Mouse (Mus musculus) MEL (cell line): ENCODE measurements around the gene Uqcr11.

ENCODE experiments used
- CTCF ChIP-seq, 3 experiments: IDR thresholded peaks in 2 of 3; conservative IDR thresholded peaks in 1 of 3; 2 replicates each; pipeline ENCODE4 v1.5.1; 2011 to 2012; ENCODE audit warnings: low read length in 3 of 3, low read depth in 2 of 3, mild to moderate bottlenecking in 2 of 3, improper control_type of control experiment in 1 of 3, inconsistent platforms in 1 of 3, mixed read lengths in 1 of 3, moderate library complexity in 1 of 3; ENCODE audit not compliant: control insufficient read depth in 1 of 3, insufficient read depth in 1 of 3, poor library complexity in 1 of 3, severe bottlenecking in 1 of 3
- E2F4 ChIP-seq: IDR thresholded peaks from 2 replicates; pipeline ENCODE4 v1.6.1; 2011; ENCODE audit warnings: low read depth, low read length, improper control_type of control experiment, borderline replicate concordance
- GATA1 ChIP-seq: IDR thresholded peaks from 2 replicates; pipeline ENCODE4 v1.6.1; 2011; ENCODE audit warnings: low read depth, low read length, improper control_type of control experiment
- JUND ChIP-seq: IDR thresholded peaks from 2 replicates; pipeline ENCODE4 v1.6.1; 2011; ENCODE audit warnings: low read depth, mild to moderate bottlenecking, improper control_type of control experiment, low read length
- MAZ ChIP-seq: IDR thresholded peaks from 2 replicates; pipeline ENCODE4 v1.6.1; 2012; ENCODE audit warnings: low read depth, mild to moderate bottlenecking, inconsistent platforms, low read length, improper control_type of control experiment
- MYC ChIP-seq: IDR thresholded peaks from 2 replicates; pipeline ENCODE4 v1.6.1; 2011; ENCODE audit warnings: low read depth, mild to moderate bottlenecking, low read length, improper control_type of control experiment, moderate library complexity
- NRF1 ChIP-seq: IDR thresholded peaks from 2 replicates; pipeline ENCODE4 v1.6.1; 2014; ENCODE audit warnings: low read depth, mild to moderate bottlenecking, inconsistent platforms, low read length, improper control_type of control experiment, moderate library complexity; ENCODE audit not compliant: poor library complexity, insufficient read depth, severe bottlenecking
- POLR2A ChIP-seq, 2 experiments: IDR thresholded peaks; 2 replicates each; pipeline ENCODE4 v1.6.1; 2011 to 2012; ENCODE audit warnings: low read length in 2 of 2, mild to moderate bottlenecking in 2 of 2, control low read depth in 1 of 2, improper control_type of control experiment in 1 of 2, low read depth in 1 of 2, moderate library complexity in 1 of 2; ENCODE audit not compliant: control insufficient read depth in 1 of 2, insufficient read depth in 1 of 2, poor library complexity in 1 of 2
- RAD21 ChIP-seq: IDR thresholded peaks from 2 replicates; pipeline ENCODE4 v1.6.1; 2011; ENCODE audit warnings: mild to moderate bottlenecking, low read depth, low read length, improper control_type of control experiment
- ZMIZ1 ChIP-seq: IDR thresholded peaks from 2 replicates; pipeline ENCODE4 v1.6.1; 2012; ENCODE audit warnings: low read depth, mild to moderate bottlenecking, inconsistent platforms, low read length, improper control_type of control experiment, moderate library complexity
- ZNF384 ChIP-seq: IDR thresholded peaks from 2 replicates; pipeline ENCODE4 v1.6.1; 2012; ENCODE audit warnings: low read depth, mild to moderate bottlenecking, inconsistent platforms, low read length, improper control_type of control experiment

GRCm38 (mm10) chr10:80367954-80368353, 38.7 kb downstream of the Uqcr11 start:
- TF ChIP-seq CTCF (IDR thresholded peaks at IDR 0.05 in 2 of 3, conservative IDR thresholded peaks at IDR 0.05 in 1 of 3; ENCODE audit: control insufficient read depth in 1 of 3, insufficient read depth in 1 of 3, low read depth in 2 of 3, low read length in 3 of 3, poor library complexity in 1 of 3, severe bottlenecking in 1 of 3) (no peak), NRF1 (no peak), E2F4 (no peak), MYC (no peak), POLR2A (IDR thresholded peaks at IDR 0.05; ENCODE audit: control insufficient read depth in 1 of 2, insufficient read depth in 1 of 2, low read depth in 1 of 2, low read length in 2 of 2, poor library complexity in 1 of 2) (no peak), GATA1 (no peak), JUND (no peak), ZMIZ1 (no peak), ZNF384 (no peak), MAZ (no peak), RAD21 (no peak)
